ENCODE assay signal across 11 mouse cellular contexts in genomic region chr17:50775247-50775646, GRCm38 (mm10).
DNase-seq lines count a peak whose midpoint lies in the region; ATAC-seq and TF ChIP-seq lines count a peak whose summit lies in the region.
"Had no signal": no experiment of that assay in that cellular context is flagged by ENCODE, and none has a peak within 500 bp of the region (broad histone marks: within the 10 kb centered on the region; RNA-seq: fewer than 3 reads in every experiment).

No protein-coding gene starts in this region.

- peak; percentile 36 for TF ChIP-seq CTCF in liver, postnatal 0 days (IDR thresholded peaks at IDR 0.05; ENCODE audit: low read depth)
- TF ChIP-seq CTCF in midbrain, postnatal 0 days (IDR thresholded peaks at IDR 0.05), result peak; percentile 71

- H3K27ac ChIP-seq in liver, postnatal 0 days (ENCODE audit: low read depth), result no peak overlapping the region
- H3K27ac ChIP-seq in midbrain, postnatal 0 days (ENCODE audit: low read depth, low read length), result no peak overlapping the region
- H3K27ac ChIP-seq: forebrain, embryonic 15.5 days; liver, embryonic 12.5 days had no signal

- ATAC-seq in liver, postnatal 0 days, result no peak
- 0 out of 2 replicates have a peak, but pooled peaks have one; percentile 73 for ATAC-seq in midbrain, postnatal 0 days (ENCODE audit: low FRiP score)
- ATAC-seq: forebrain, embryonic 15.5 days; liver, embryonic 12.5 days had no signal

- DNase-seq in adrenal gland, adult 2 months, result peak; percentile 51
- DNase-seq in adrenal gland, adult 8-10 months, result no peak
- DNase-seq in heart, postnatal 4 days, result peak; percentile 22
- no peak for DNase-seq in heart, adult 11 months
- DNase-seq in liver, postnatal 0 days, result no peak
- DNase-seq in liver, result no peak
- DNase-seq in midbrain, postnatal 0 days (ENCODE audit: low spot score), result peak; percentile 55
- DNase-seq in kidney, postnatal 14 days, result no peak

- 73% methylated on average over 3 of the region's 3 CpGs for WGBS in liver, postnatal 0 days (ENCODE audit: insufficient replicate concordance)
- WGBS in midbrain, postnatal 0 days, result 63% methylated on average over 3 of the region's 3 CpGs

- no peaks in the 10 kb centered on the region for H3K27me3 ChIP-seq in liver, postnatal 0 days (ENCODE audit: insufficient read depth, low read length)
- no peaks in the 10 kb centered on the region for H3K27me3 ChIP-seq in midbrain, postnatal 0 days (ENCODE audit: insufficient read depth, low read length)
- H3K27me3 ChIP-seq: forebrain, embryonic 15.5 days; heart, embryonic 12.5 days; liver, embryonic 12.5 days had no signal

- H3K4me3 ChIP-seq in liver, postnatal 0 days (ENCODE audit: low read depth, low read length), result no peak overlapping the region
- no peak overlapping the region for H3K4me3 ChIP-seq in midbrain, postnatal 0 days (ENCODE audit: low read depth, low read length)
- H3K4me3 ChIP-seq: forebrain, embryonic 15.5 days; heart, embryonic 12.5 days; liver, embryonic 12.5 days had no signal

- peaks cover 4% of the 10 kb centered on the region; the same call in 1 of the 2 replicates for H3K36me3 ChIP-seq in liver, postnatal 0 days (replicated peaks; ENCODE audit: insufficient read depth, low read length)
- H3K36me3 ChIP-seq in midbrain, postnatal 0 days (ENCODE audit: insufficient read depth, low read length), result no peaks in the 10 kb centered on the region
- H3K36me3 ChIP-seq: forebrain, embryonic 15.5 days; heart, embryonic 12.5 days; liver, embryonic 12.5 days had no signal

- H3K4me2 ChIP-seq in liver, postnatal 0 days (ENCODE audit: low read depth, low read length), result no peak overlapping the region
- H3K4me2 ChIP-seq in midbrain, postnatal 0 days (ENCODE audit: low read depth, low read length, poor library complexity, severe bottlenecking), result no peak overlapping the region
- H3K4me2 ChIP-seq: forebrain, embryonic 15.5 days; heart, embryonic 12.5 days; liver, embryonic 12.5 days had no signal

- no peaks in the 10 kb centered on the region for H3K4me1 ChIP-seq in liver, postnatal 0 days (ENCODE audit: insufficient read depth)
- H3K4me1 ChIP-seq in midbrain, postnatal 0 days (ENCODE audit: insufficient read depth, low read length), result no peaks in the 10 kb centered on the region
- H3K4me1 ChIP-seq: forebrain, embryonic 15.5 days; heart, embryonic 12.5 days; liver, embryonic 12.5 days had no signal

- no peaks in the 10 kb centered on the region for H3K9me3 ChIP-seq in liver, postnatal 0 days (ENCODE audit: low read length)
- H3K9me3 ChIP-seq in midbrain, postnatal 0 days (ENCODE audit: low read length), result no peaks in the 10 kb centered on the region
- H3K9me3 ChIP-seq: forebrain, embryonic 15.5 days; heart, embryonic 12.5 days; liver, embryonic 12.5 days had no signal

- no peak for TF ChIP-seq EP300 in liver, postnatal 0 days (IDR thresholded peaks at IDR 0.05; ENCODE audit: low read depth)

- H3K9ac ChIP-seq in liver, postnatal 0 days (replicated peaks), result no peak overlapping the region
- H3K9ac ChIP-seq in midbrain, postnatal 0 days (replicated peaks; ENCODE audit: low read length, poor library complexity, severe bottlenecking), result no peak overlapping the region
- H3K9ac ChIP-seq: forebrain, embryonic 15.5 days; heart, embryonic 12.5 days; liver, embryonic 12.5 days had no signal

Comparison
In these comparisons a context has a peak if more than half of its experiments do, and no peak if none do; other contexts are left out.
1. DNase-seq: peak in adrenal gland, adult 2 months (single experiment), heart, postnatal 4 days (single experiment) and midbrain, postnatal 0 days (single experiment); none in adrenal gland, adult 8-10 months (single experiment), heart, adult 11 months (single experiment), liver, postnatal 0 days (single experiment), liver (single experiment) and kidney, postnatal 14 days (single experiment).